Comparison of ENCODE assay signal across 13 mouse cellular contexts in the genomic region with DNA sequence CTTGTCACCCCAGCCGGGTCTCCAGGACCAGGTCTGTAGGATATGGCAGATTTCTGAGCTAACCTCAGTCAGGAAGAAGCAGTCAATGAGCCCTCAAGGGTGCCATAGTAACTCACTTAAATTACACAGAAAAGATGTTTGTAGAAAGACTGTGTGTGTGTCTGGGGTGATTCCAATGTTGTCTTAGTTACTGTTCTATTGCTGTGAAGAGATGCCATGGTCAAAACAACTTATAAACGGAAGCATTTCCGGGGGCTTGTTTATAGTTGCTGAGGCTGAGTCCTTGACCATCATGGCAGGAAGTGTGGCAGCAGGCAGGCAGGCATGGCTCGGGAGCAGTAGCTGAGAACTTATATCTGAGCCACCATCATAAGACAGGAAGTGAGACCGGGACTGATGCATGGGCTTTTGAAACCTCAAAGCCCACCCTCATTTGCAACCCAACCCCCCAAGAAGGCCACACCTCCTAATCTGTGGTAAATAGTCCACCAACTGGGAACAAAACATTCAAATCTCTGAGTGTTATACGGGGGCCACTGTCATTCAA.
A peak's percentile ranks its signal among the peaks of the same experiment; 100 is the strongest.
DNase-seq lines count a peak whose midpoint lies in the region; ATAC-seq lines count a peak whose summit lies in the region.
"Had no signal": no experiment of that assay in that cellular context is flagged by ENCODE, and none has a peak within 500 bp of the region (broad histone marks: within the 10 kb centered on the region; RNA-seq: fewer than 3 reads in every experiment).

No protein-coding gene starts in this region.

- DNase-seq in spleen, postnatal 36 days (ENCODE audit: low spot score in 2 of 2), result peak; percentile 34 to 44
- DNase-seq in spleen, postnatal 4 days (ENCODE audit: low spot score in 2 of 2), result no peak
- DNase-seq in natural killer cell, adult 2 months (ENCODE audit: low spot score in 2 of 2), result peak; percentile 76 to 86
- DNase-seq in layer of hippocampus, adult 11-12 months (ENCODE audit: low spot score), result no peak
- DNase-seq in cerebellum, adult 11-12 months, result no peak
- no peak for DNase-seq in right cerebral cortex, adult 18-20 months
- DNase-seq in frontal cortex, adult 2 months (ENCODE audit: extremely low spot score in 1 of 2, low spot score in 1 of 2), result no peak
- DNase-seq: adrenal gland, postnatal 14 days; cerebellum, postnatal 10 days; kidney, adult 11 months; kidney, postnatal 4 days; right cerebral cortex, postnatal 4 days had no signal

- ATAC-seq in inflammation-experienced regulatory T-cells, adult 6 months, result peak; percentile 78

Comparison
In these comparisons a context has a peak if more than half of its experiments do, and no peak if none do; other contexts are left out.
1. DNase-seq: peak in spleen, postnatal 36 days (2 of 2) and natural killer cell, adult 2 months (2 of 2); none in spleen, postnatal 4 days (0 of 2), layer of hippocampus, adult 11-12 months (single experiment), cerebellum, adult 11-12 months (single experiment), right cerebral cortex, adult 18-20 months (single experiment) and frontal cortex, adult 2 months (0 of 2).